Mouse (Mus musculus): ENCODE measurements around the gene Rab11fip4.

The Rab11fip4 gene

DNA sequence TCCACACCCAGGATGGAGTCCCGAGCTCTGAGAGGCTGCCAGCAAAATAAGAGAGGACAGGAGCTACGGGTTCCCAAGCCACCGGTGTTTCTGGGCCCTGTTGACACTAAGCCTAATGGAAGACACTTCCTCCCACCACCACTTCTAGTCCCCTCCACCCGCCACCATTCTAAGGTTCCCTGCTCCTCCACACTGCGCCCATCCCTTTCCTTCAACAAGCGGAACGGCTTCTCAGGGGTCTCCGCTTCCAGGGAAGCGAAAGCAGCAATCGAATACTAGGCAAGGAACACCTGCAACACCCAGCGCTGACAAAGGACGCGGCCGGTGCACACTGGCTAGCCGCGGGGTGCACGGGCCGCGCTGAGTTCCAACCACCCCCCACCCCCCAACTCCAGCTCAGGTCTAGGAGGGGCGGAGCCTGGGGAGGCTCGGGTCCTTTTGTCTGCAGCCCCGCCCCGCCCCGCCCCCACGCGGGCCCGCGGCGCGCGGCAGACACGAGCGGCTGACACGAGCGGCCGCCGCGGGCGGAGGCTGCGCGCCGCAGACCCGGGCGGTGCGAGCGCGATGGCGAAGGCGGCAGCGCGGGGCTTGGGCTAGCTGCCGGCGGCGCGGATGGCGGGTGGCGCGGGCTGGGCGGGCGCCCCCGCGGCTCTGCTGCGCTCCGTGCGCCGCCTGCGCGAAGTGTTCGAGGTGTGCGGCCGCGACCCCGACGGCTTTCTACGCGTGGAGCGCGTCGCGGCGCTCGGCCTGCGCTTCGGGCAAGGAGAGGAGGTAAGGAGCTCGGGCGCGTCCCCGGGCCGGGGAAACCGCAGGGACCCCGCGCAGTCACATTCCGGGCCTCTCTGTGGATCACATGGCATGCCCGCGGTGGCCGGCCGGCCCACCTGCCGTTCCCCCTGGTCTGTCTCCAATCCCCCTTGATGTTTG lies at the start of gene Rab11fip4:
Rab11fip4 (plus strand) TSS at position 549 of the 927 bp plus-strand sequence.
- DNase-seq (ENCODE audit: extremely low spot score, low spot score), result peak; percentile 61

DNA sequence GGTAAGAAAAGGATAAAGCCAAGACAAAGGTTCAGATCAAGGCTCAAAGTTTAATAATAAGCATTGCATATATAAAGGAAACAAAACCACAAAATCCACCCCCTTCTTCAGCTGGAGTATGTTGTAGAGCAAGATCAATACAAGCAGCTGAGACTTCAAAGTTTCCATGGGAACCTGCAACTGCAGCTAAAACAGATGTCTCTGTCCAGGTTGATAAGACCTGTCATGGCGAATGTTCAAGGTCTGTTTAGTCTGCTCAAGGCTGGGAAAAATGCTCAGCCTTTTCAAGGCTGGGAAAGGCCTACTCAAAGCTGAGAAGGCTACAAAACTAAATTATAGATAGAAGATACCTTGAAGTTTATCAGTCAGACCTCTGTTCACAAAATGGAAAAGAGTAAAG lies 38.4 kb upstream of the Rab11fip4 start:
- DNase-seq (ENCODE audit: extremely low spot score, low spot score), result no peak

GRCm38 (mm10) chr11:79560536-79560935 lies 30.5 kb upstream of the Rab11fip4 start:
- DNase-seq (ENCODE audit: extremely low spot score, low spot score), result no peak

DNA sequence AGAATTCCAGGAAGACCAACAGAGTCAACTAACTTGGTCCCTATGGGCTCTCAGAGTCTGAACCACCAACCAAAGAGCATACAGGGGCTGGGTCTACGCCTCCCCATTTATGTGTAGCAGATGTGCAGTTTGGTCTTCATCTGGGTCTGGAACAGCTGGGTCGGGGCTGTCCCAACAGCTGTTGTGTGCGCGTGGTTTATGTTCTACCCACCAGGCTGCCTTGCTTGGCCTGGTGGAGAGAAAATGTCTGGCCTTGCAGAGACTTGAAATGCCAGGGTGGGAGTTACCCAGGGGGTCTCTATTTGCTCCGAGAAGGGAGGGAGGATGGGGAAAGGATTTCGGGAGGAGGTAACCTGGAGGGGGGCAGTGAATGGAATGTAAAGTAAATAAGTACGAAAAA lies 27.5 kb upstream of the Rab11fip4 start:
- DNase-seq (ENCODE audit: extremely low spot score, low spot score), result no peak

- no peak for DNase-seq (ENCODE audit: extremely low spot score, low spot score)
Observed at GRCm38 (mm10) chr11:79566947-79567346, 24.1 kb upstream of the Rab11fip4 start.

DNA sequence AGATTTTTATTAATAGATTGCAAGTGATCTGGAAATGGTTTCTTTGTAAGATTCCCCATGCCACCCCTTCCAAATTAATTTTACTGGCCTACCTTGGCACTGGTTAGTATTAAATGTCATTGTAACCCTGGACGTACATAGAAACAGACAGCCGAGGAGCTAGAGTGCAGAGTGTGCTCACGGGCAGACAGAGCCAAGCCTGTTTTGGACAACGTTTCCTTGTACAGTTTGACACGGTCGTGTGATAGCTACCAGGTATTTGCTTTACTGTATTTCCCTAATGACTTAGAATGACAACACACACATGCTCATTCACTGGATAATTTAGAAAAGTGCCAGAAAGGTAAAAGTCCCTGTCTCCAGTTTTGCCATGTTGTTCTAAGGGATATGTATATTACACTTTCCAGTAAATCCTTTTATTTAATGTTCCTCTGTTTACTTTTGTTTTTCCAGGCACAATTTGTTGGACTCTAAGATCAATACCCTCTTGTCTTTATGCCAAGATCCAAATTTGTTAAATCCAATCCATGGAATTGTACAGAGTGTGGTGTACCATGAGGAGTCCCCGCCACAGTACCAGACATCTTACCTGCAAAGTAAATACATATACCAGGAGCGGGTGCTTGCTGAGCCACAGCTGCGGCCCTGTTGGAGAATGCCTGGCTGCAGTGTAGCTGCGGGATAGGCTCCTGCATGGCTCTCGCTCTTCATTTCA lies 22.7 kb upstream of the Rab11fip4 start:
- DNase-seq (ENCODE audit: extremely low spot score, low spot score), result no peak

- no peak for DNase-seq (ENCODE audit: extremely low spot score, low spot score)
Observed at GRCm38 (mm10) chr11:79570319-79570718, 20.7 kb upstream of the Rab11fip4 start.

- DNase-seq (ENCODE audit: extremely low spot score, low spot score), result no peak
Observed at GRCm38 (mm10) chr11:79573836-79574235, 17.2 kb upstream of the Rab11fip4 start.

GRCm38 (mm10) chr11:79575383-79576073 lies 15.5 kb upstream of the Rab11fip4 start:
- DNase-seq (ENCODE audit: extremely low spot score, low spot score), result no peak

DNA sequence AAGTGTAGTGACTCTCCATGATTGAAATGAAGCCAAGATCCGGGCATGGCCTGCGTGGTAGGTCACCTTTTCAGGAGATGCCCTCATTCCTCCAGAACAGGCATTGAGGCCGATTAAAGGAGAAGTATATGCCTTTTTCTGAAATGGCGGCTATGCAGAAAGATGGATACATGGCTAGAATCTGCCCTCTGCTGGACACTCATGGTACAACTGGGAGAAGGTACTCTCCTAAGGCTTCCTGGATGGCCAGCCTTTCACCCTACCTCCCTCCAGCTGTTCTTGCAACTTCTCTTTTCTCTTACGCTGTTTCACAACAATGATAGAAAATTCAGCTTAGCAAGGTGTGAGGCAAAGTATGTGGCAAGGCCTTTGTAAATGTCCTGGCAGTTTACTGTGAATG lies 13.3 kb upstream of the Rab11fip4 start:
- DNase-seq (ENCODE audit: extremely low spot score, low spot score), result peak; percentile 68

DNA sequence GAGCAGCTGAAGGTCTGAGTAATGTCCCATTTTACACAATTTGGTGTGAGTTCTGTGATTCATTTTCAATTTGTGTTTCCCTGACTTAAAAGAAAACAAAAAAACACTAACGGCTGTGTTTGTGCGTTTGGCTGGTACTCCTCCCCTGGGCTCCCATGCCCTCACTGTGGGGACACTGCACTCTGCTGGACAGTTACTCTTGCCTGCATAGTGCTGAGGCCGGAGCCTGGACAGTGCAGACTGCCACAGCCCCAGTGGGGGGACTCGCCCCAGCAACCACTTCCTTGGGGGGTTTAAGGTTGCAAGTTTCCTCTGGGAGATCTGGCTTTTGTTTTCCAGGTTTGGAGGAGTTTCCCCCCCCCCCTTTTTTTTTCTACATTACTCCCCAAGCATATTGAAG lies 10.4 kb upstream of the Rab11fip4 start:
- no peak for DNase-seq (ENCODE audit: extremely low spot score, low spot score)

- DNase-seq (ENCODE audit: extremely low spot score, low spot score), result no peak
Observed at GRCm38 (mm10) chr11:79581257-79581656, 9.8 kb upstream of the Rab11fip4 start.

DNA sequence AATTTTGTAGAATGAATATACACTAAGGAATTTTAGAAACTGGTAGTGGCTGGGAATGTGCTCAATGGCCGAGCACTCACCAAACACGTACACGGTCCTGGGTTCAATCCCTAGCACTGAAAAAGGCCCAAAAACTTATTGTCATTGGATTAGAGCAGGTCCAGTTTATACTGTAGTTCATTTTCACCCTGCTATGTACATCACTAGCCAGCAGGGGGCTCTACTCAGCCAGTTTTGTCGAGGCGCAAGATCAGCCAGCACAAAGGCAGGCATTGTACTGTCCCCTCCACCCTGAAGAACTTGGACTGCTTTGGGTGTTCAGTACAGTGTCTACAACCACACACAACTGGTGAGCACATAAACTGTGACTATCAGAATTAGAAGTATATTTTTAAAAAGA lies 6.8 kb upstream of the Rab11fip4 start:
- peak; percentile 75 for DNase-seq (ENCODE audit: extremely low spot score, low spot score)

DNA sequence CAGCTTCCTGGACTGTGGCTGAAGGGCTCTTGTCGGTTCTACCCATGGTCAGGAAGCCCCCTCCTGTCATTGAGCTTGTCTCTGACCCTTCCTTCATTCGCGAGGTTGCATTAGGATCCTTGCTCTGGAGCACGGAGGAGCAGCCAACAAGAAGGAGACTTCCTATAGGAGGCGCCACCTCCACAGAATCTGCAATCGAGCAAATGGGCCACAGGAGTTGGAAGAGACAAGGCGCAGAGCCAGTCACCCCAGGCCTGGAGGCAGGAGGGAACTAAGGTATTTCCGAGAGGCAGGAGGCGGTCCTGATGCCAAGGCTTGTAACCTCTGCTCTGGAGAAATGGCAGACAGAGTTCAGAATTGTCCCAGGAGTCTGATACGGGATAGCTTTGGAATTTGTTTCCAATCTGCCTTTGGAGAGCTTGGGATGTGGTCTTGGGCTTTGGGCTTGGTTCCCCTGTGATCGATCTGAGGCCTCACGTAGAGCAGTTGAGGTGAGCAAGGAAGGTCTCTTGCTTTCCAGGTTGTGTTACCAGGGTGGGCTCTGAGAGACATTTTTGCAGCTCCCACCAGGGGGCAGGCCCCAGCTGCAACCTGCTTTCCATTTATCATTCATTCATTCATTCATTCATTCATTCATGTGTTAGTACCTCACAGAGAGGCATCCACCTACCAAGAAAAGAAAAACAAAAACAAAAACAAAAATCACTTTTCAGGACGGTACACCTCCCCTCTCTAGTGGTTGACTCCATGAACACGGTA lies 1.5 kb upstream of the Rab11fip4 start:
- no peak for DNase-seq (ENCODE audit: extremely low spot score, low spot score)

DNA sequence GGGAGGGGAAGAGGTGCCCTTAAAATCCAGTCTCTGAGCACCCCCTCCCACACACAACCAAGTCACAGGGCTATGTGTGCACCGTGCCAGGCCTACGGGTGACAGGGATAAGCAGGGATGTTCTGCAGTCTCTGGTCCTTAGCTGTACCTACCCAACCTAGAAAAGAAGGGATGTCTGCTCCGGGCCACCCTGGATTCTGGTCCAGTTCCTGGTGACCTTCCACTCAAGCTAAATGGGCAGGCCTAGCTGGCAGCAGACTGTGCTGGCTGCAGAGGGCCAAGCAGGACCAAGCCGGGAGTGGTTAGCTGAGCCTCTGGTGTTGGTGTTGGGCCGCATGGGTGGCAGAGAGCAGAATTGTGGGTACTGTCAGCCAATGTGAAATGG lies 571 bp downstream of the Rab11fip4 start:
- DNase-seq (ENCODE audit: extremely low spot score, low spot score), result peak; percentile 47

GRCm38 (mm10) chr11:79593495-79593894 lies 2.5 kb downstream of the Rab11fip4 start:
- DNase-seq (ENCODE audit: extremely low spot score, low spot score), result peak; percentile 52

DNA sequence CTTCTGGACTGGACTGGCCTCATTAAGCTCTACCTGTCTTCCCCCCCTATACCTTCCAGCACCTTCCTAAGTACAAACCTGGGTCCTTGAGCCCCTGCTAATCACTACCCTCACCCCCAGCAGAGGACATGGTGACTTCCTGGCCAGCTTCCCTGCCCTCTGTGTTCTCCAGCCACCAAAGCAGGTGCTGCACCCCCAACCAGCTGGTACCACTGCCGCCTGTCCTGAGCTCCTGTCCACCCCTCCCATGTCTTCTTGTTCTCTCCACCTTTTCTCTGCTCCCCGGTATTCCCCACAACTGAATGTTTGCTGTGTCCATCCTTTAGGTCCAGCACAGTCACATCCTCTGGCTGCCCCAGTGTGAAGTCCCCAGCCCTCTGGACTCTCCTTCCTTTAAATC lies 19.4 kb downstream of the Rab11fip4 start:
- DNase-seq (ENCODE audit: extremely low spot score, low spot score), result no peak

DNA sequence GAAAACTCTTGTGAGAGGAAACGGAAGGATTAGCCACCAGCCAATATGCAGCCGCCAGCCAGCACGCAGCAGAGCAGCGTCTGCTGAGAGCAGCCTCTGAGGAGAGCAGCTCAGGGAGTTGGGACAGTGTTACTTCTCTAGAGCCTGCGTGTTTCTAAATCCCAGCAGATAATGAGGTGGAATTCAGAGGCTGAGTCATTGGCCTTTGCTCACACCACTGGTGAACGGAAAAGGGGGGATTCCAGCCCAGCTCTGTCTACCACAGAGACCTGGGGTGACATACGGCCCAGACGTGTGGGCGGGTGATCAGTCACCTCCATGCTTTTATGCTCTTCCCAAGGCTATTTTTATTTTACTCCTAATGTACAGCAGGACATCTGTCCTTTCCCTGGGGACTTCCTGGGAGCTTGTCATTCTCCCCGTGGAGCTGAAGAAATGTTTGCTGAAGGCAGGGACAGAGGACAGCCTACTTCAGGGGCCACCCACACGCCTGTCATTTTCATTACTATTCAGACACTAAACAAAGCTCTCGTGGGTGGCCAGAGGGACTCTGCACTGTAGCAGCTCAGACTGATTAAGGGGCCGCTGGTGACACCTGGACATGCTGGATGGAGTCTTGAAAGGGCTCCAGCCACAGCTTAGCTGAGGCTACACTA lies 20.1 kb downstream of the Rab11fip4 start:
- no peak for DNase-seq (ENCODE audit: extremely low spot score, low spot score)

GRCm38 (mm10) chr11:79612046-79612600 lies 21.1 kb downstream of the Rab11fip4 start:
- DNase-seq (ENCODE audit: extremely low spot score, low spot score), result no peak

DNA sequence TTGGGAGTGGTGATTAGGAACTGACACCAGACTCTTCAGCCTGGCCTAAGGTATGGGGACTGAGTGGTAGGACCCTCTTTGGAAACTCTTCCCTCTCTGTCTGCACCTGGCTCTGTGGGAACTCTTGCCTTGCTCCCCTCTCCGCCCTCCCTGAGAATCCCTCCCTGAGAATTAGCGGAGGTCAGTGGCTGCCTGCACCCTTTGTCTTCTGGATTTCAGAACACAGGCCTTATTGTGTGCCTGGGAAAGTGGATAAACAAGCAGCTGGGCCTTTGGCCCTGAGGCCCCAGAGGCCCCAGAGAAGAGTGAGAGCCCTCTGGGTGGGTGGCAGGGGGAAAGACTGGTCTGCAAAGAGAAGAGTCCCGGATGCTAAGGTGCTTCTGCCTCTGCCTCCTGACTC lies 22.1 kb downstream of the Rab11fip4 start:
- no peak for DNase-seq (ENCODE audit: extremely low spot score, low spot score)
